Mouse (Mus musculus) heart, postnatal 0 days (tissue): Measurements from ENCODE around the gene Map3k11. TPM values are rescaled to one million over a fixed set of nuclear protein-coding genes. Genes with fewer than 3 reads are reported as not detected.

Source experiments
- ATAC-seq: fragments of 200-750 bp; cut with Nextera tagmentation; 2 replicates; pipeline ENCODE4 v1.8.0; 2017; ENCODE audit warnings: low read depth, moderate number of reproducible peaks, moderate library complexity; ENCODE audit not compliant: insufficient read depth
- DNase-seq: peaks from one replicate; pipeline ENCODE4 v3.0.0-alpha.2; 2016; ENCODE audit warnings: low spot score
- H3K27ac ChIP-seq: fragments of 300-500 bp; sonication (generic); 2 replicates; pipeline ENCODE4 v1.5.1; 2014; ENCODE audit warnings: low read depth, mild to moderate bottlenecking
- H3K27me3 ChIP-seq: fragments of 300-500 bp; sonication (generic); 2 replicates; pipeline ENCODE4 v1.6.1; 2014; ENCODE audit warnings: low read length, mixed read lengths; ENCODE audit not compliant: control insufficient read depth, insufficient read depth
- H3K36me3 ChIP-seq: fragments of 300-500 bp; sonication (generic); replicated peaks from 2 replicates; pipeline ENCODE4 v1.6.1; 2014; ENCODE audit warnings: low read length, mixed read lengths; ENCODE audit not compliant: control insufficient read depth, insufficient read depth
- H3K4me1 ChIP-seq: fragments of 300-500 bp; sonication (generic); 2 replicates; pipeline ENCODE4 v1.6.1; 2014; ENCODE audit warnings: antibody characterized with exemption; ENCODE audit not compliant: control insufficient read depth, insufficient read depth
- H3K4me2 ChIP-seq: fragments of 300-500 bp; sonication (generic); 2 replicates; pipeline ENCODE4 v1.6.1; 2014; ENCODE audit warnings: low read depth, mild to moderate bottlenecking, low read length, moderate library complexity
- H3K4me3 ChIP-seq: fragments of 300-500 bp; sonication (generic); 2 replicates; pipeline ENCODE4 v1.5.1; 2014; ENCODE audit warnings: low read depth, low read length
- H3K9ac ChIP-seq: fragments of 300-500 bp; sonication (generic); replicated peaks from 2 replicates; pipeline ENCODE4 v1.6.1; 2014; ENCODE audit warnings: low read depth, low read length, mixed read lengths
- H3K9me3 ChIP-seq: fragments of 300-500 bp; sonication (generic); replicated peaks from 2 replicates; pipeline ENCODE4 v1.6.1; 2016; ENCODE audit warnings: low read length; ENCODE audit not compliant: control insufficient read depth
- CTCF ChIP-seq: IDR thresholded peaks from 2 replicates; pipeline ENCODE4 v1.5.1; 2016; ENCODE audit warnings: antibody characterized with exemption, control low read depth, low read depth
- EP300 ChIP-seq: IDR thresholded peaks from 2 replicates; pipeline ENCODE4 v1.6.1; 2016; ENCODE audit warnings: antibody characterized with exemption, low read depth
- WGBS: fragments of 180-500 bp; shearing (Covaris S2); extraction: QIAGEN DNeasy Blood & Tissue Kit; methylation state at CpG from one replicate; pipeline ENCODE4 v1.1.7; 2014; 5-methylcytosine and 5-hydroxymethylcytosine counted together
- polyA plus RNA-seq: library from polyadenylated mRNA; unstranded; fragments of >200 nt; fragmentation: Nextera tagmentation; extraction: Ambion mirVana; gene quantifications from 2 replicates; pipeline ENCODE4 v1.2.1, GENCODE M21; 2015
- total RNA-seq: library from RNA; depleted of rRNA; stranded (reverse); fragments of >200 nt; gene quantifications from 2 replicates; pipeline ENCODE4 v1.2.3, GENCODE M21; 2014; ENCODE audit warnings: low replicate concordance

The Map3k11 gene
- total and polyA plus RNA-seq, 2 experiments from 2014 or later, result 17.0 to 43.5 TPM

- H3K27ac ChIP-seq, result 0 out of 2 replicates have a peak overlapping the region, but pooled peaks have one; percentile 18
- WGBS, result under 1% methylated on average over 47 of the region's 47 CpGs
- peaks cover 24% of the 10 kb centered on the region for H3K4me1 ChIP-seq
- H3K9me3 ChIP-seq, result no peaks in the 10 kb centered on the region
- peak overlapping the region; percentile 64 for H3K9ac ChIP-seq
- H3K4me2 ChIP-seq, result peak overlapping the region; percentile 96
- ATAC-seq (peak; percentile 85), DNase-seq (peak; percentile 91)
- H3K36me3 ChIP-seq, result no peaks in the 10 kb centered on the region
- no peaks in the 10 kb centered on the region for H3K27me3 ChIP-seq
- TF ChIP-seq EP300, result no peak
- TF ChIP-seq CTCF, result no peak
- peak overlapping the region; percentile 74 for H3K4me3 ChIP-seq
These were observed 42.9 kb downstream of the Map3k11 start for GRCm38 (mm10) chr19:5731264-5731978.

GRCm38 (mm10) chr19:5734325-5734724 is 45.8 kb downstream of the Map3k11 start:
- H3K4me1 ChIP-seq, result peaks cover 7% of the 10 kb centered on the region; the same call in 1 of the 2 replicates
- no peaks in the 10 kb centered on the region for H3K27me3 ChIP-seq
- no peak overlapping the region for H3K9ac ChIP-seq
- H3K36me3 ChIP-seq, result no peaks in the 10 kb centered on the region
- H3K27ac ChIP-seq, result no peak overlapping the region
- H3K4me3 ChIP-seq, result no peak overlapping the region
- no peak overlapping the region for H3K4me2 ChIP-seq
- ATAC-seq (no peak), DNase-seq (no peak)
- no peaks in the 10 kb centered on the region for H3K9me3 ChIP-seq
- 67% methylated on average over 9 of the region's 9 CpGs for WGBS
- no peak for TF ChIP-seq CTCF
- TF ChIP-seq EP300, result no peak

GRCm38 (mm10) chr19:5739446-5739845 is 50.9 kb downstream of the Map3k11 start:
- TF ChIP-seq EP300, result no peak
- TF ChIP-seq CTCF, result no peak
- Histone ChIP-seq H3K4me2 (no peak overlapping the region), H3K27me3 (no peaks in the 10 kb centered on the region), H3K9me3 (no peaks in the 10 kb centered on the region), H3K36me3 (no peaks in the 10 kb centered on the region), H3K9ac (no peak overlapping the region), H3K4me1 (peaks cover 8% of the 10 kb centered on the region; the same call in 1 of the 2 replicates), H3K27ac (no peak overlapping the region), H3K4me3 (no peak overlapping the region)
- DNase-seq (no peak), ATAC-seq (no peak)
- WGBS, result 42% methylated on average over 2 of the region's 2 CpGs

GRCm38 (mm10) chr19:5740320-5741317 is 52.1 kb downstream of the Map3k11 start, which contains the start of gene Ltbp3:
Gene Ltbp3 (plus strand): TSS chr19:5740904.
- TF ChIP-seq EP300 (no peak), CTCF (no peak)
- H3K4me1 ChIP-seq, result peaks cover 12% of the 10 kb centered on the region
- ATAC-seq (peak; percentile 50), DNase-seq (peak; percentile 81)
- peak within 1 kb of the TSS; percentile 92 for H3K9ac ChIP-seq
- H3K27ac ChIP-seq, result peak within 1 kb of the TSS; percentile 89
- peak within 1 kb of the TSS; percentile 99 for H3K4me2 ChIP-seq
- peak within 1 kb of the TSS; percentile 78 for H3K4me3 ChIP-seq
- WGBS, result 38% methylated on average over 11 of the region's 14 CpGs
- no peaks in the 10 kb centered on the region for H3K9me3 ChIP-seq
- no peaks in the 10 kb centered on the region for H3K36me3 ChIP-seq
- 0 out of 2 replicates have a peak, but pooled peaks cover 9% of the 10 kb centered on the region for H3K27me3 ChIP-seq

GRCm38 (mm10) chr19:5741641-5742240 is 53.2 kb downstream of the Map3k11 start:
- TF ChIP-seq EP300 (peak; percentile 50; the same call in 1 of the 2 replicates), CTCF (no peak)
- WGBS, result 1% methylated on average over 34 of the region's 55 CpGs
- Histone ChIP-seq H3K9me3 (no peaks in the 10 kb centered on the region), H3K4me1 (peaks cover 13% of the 10 kb centered on the region), H3K4me2 (peak overlapping the region; percentile 99), H3K27me3 (0 out of 2 replicates have a peak, but pooled peaks cover 10% of the 10 kb centered on the region), H3K9ac (peak overlapping the region; percentile 92), H3K4me3 (peak overlapping the region; percentile 78), H3K36me3 (no peaks in the 10 kb centered on the region), H3K27ac (peak overlapping the region; percentile 89)
- ATAC-seq (peak; percentile 80), DNase-seq (peak; percentile 83)
